Comparison of ENCODE assay signal across 9 mouse cellular contexts in the genomic region with DNA sequence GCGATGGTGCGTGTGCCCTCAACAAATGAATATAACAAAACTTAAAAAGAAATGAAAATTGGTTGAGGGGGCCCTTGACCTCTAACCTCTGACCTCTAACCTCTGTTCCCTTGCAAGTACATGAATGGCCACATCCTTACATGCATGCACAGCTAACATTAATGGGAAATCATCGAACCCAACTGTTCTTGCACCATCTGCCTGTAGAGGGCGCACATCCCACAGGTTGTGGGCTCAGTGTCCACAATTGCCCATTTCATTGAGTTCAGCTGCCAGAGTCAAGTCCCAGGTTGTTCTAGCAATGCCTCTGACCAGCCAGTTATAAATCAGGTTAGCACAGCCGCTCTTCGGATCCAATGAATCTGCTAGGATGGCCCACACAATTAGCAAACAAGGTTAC. TPM values are rescaled to one million over a fixed set of nuclear protein-coding genes. Genes with fewer than 3 reads are reported as not detected.
DNase-seq lines count a peak whose midpoint lies in the region; ATAC-seq and TF ChIP-seq lines count a peak whose summit lies in the region.
"Had no signal": no experiment of that assay in that cellular context is flagged by ENCODE, and none has a peak within 500 bp of the region (broad histone marks: within the 10 kb centered on the region; RNA-seq: fewer than 3 reads in every experiment).

No protein-coding gene starts in this region.

- no peaks in the 10 kb centered on the region for H3K36me3 ChIP-seq in forebrain, embryonic 14.5 days (ENCODE audit: control insufficient read depth, insufficient read depth, low read length)
- no peaks in the 10 kb centered on the region for H3K36me3 ChIP-seq in forebrain, embryonic 15.5 days
- no peaks in the 10 kb centered on the region for H3K36me3 ChIP-seq in ES-Bruce4 (ENCODE audit: control insufficient read depth, insufficient read depth, low read length, poor library complexity, severe bottlenecking)
- H3K36me3 ChIP-seq: liver, embryonic 15.5 days had no signal

- intact Hi-C loops in gastrocnemius, adult 2 months (cut with DNase I), result loop anchor here (2.0 kb wide), 1 partner anchor 29 kb away; no protein-coding TSS in a partner anchor

- TF ChIP-seq POLR2A in ES-Bruce4 (IDR thresholded peaks at IDR 0.05; ENCODE audit: insufficient read depth, low read length), result no peak

- no peaks in the 10 kb centered on the region for H3K9me3 ChIP-seq in forebrain, embryonic 14.5 days (replicated peaks; ENCODE audit: control insufficient read depth, low read length)
- H3K9me3 ChIP-seq in forebrain, embryonic 15.5 days, result no peaks in the 10 kb centered on the region
- H3K9me3 ChIP-seq in ES-Bruce4 (replicated peaks; ENCODE audit: control insufficient read depth, insufficient read depth, low read length, poor library complexity, severe bottlenecking), result no peaks in the 10 kb centered on the region
- H3K9me3 ChIP-seq: liver, embryonic 15.5 days had no signal

- WGBS in forebrain, embryonic 14.5 days, result 37% methylated on average over 6 of the region's 6 CpGs
- 36% methylated on average over 6 of the region's 6 CpGs for WGBS in forebrain, embryonic 15.5 days

- DNase-seq in forebrain, embryonic 14.5 days (ENCODE audit: low spot score), result peak; percentile 83
- peak; percentile 81 for DNase-seq in cerebellum, adult 11-12 months
- DNase-seq in gastrocnemius, adult 2 months, result peak; percentile 77
- peak; percentile 65 to 78 for DNase-seq in layer of hippocampus, adult 8-10 months (ENCODE audit: low spot score in 2 of 2)
- DNase-seq in lung, postnatal 36 days, result peak; percentile 89
- DNase-seq in spleen, postnatal 10 days (ENCODE audit: low spot score in 2 of 2), result peak; percentile 81 to 88

- no peak overlapping the region for H3K9ac ChIP-seq in forebrain, embryonic 14.5 days (ENCODE audit: low read length)
- H3K9ac ChIP-seq in forebrain, embryonic 15.5 days (replicated peaks), result no peak overlapping the region
- no peak overlapping the region for H3K9ac ChIP-seq in ES-Bruce4 (ENCODE audit: low read depth, poor library complexity, severe bottlenecking)
- H3K9ac ChIP-seq: liver, embryonic 15.5 days had no signal

- no peak for TF ChIP-seq EP300 in ES-Bruce4 (IDR thresholded peaks at IDR 0.05; ENCODE audit: insufficient read depth, low read depth, low read length)

- no peaks in the 10 kb centered on the region for H3K27me3 ChIP-seq in forebrain, embryonic 14.5 days (replicated peaks; ENCODE audit: control insufficient read depth, insufficient read depth, low read length)
- no peaks in the 10 kb centered on the region for H3K27me3 ChIP-seq in forebrain, embryonic 15.5 days
- no peaks in the 10 kb centered on the region for H3K27me3 ChIP-seq in ES-Bruce4 (ENCODE audit: control insufficient read depth, insufficient read depth, low read length, poor library complexity, severe bottlenecking)
- H3K27me3 ChIP-seq: liver, embryonic 15.5 days had no signal

- no peak for ATAC-seq in forebrain, embryonic 14.5 days
- ATAC-seq in forebrain, embryonic 15.5 days (replicated peaks), result no peak

- no peak overlapping the region for H3K4me3 ChIP-seq in forebrain, embryonic 14.5 days (ENCODE audit: low read depth, low read length)
- no peak overlapping the region for H3K4me3 ChIP-seq in forebrain, embryonic 15.5 days
- H3K4me3 ChIP-seq in ES-Bruce4 (ENCODE audit: low read depth, low read length), result no peak overlapping the region
- H3K4me3 ChIP-seq in gastrocnemius, adult 2 months, result no peak overlapping the region
- H3K4me3 ChIP-seq: liver, embryonic 15.5 days had no signal

- H3K4me1 ChIP-seq in forebrain, embryonic 14.5 days (ENCODE audit: control insufficient read depth, insufficient read depth, low read length), result no peaks in the 10 kb centered on the region
- H3K4me1 ChIP-seq in forebrain, embryonic 15.5 days, result peaks cover 3% of the 10 kb centered on the region; the same call in 1 of the 2 replicates
- no peaks in the 10 kb centered on the region for H3K4me1 ChIP-seq in ES-Bruce4 (ENCODE audit: control insufficient read depth, insufficient read depth, low read length)

- peak; percentile 99 for TF ChIP-seq CTCF in ES-Bruce4 (IDR thresholded peaks at IDR 0.05; ENCODE audit: low read depth, low read length)
- peak; percentile 91 for TF ChIP-seq CTCF in gastrocnemius, adult 2 months (IDR thresholded peaks at IDR 0.05)

- no peak overlapping the region for H3K4me2 ChIP-seq in forebrain, embryonic 14.5 days (ENCODE audit: low read length)
- no peak overlapping the region for H3K4me2 ChIP-seq in forebrain, embryonic 15.5 days (replicated peaks)
- H3K4me2 ChIP-seq: liver, embryonic 15.5 days had no signal

- no peak overlapping the region for H3K27ac ChIP-seq in forebrain, embryonic 14.5 days (ENCODE audit: low read depth, low read length)
- H3K27ac ChIP-seq in forebrain, embryonic 15.5 days (replicated peaks), result no peak overlapping the region
- H3K27ac ChIP-seq in ES-Bruce4 (ENCODE audit: insufficient read depth, low read length), result no peak overlapping the region
- H3K27ac ChIP-seq in gastrocnemius, adult 2 months, result no peak overlapping the region
- H3K27ac ChIP-seq: liver, embryonic 15.5 days had no signal

RNA-seq across cellular contexts. Expression of a gene that starts 4.5 kb away (rescaled TPM):
- polyA plus RNA-seq in forebrain, embryonic 14.5 days (2014; fragmentation: Nextera tagmentation; extraction: Ambion mirVana), result 34.2 and 35.0 TPM in 2 replicates
- polyA plus RNA-seq in forebrain, embryonic 15.5 days (2015; fragmentation: Nextera tagmentation; extraction: Ambion mirVana), result 41.0 and 46.1 TPM in 2 replicates
- polyA plus RNA-seq in ES-Bruce4 (2011; ENCODE audit: insufficient read depth, insufficient read length, low read depth, missing spikeins), result 170 and 173 TPM in 2 replicates
- total RNA-seq in gastrocnemius, adult 2 months (2021), result 100 to 1,000 TPM in 1 of 2 experiments, 10 to 100 TPM in 1; 90.6 to 104 TPM
- 100 to 1,000 TPM; 132 to 154 (median 139) TPM for total RNA-seq in layer of hippocampus, adult 8-10 months (2022)

RNA-seq across cellular contexts. Expression of a gene that starts 6.5 kb away (rescaled TPM):
- 17.6 and 18.2 TPM in 2 replicates for polyA plus RNA-seq in forebrain, embryonic 14.5 days (2014; fragmentation: Nextera tagmentation; extraction: Ambion mirVana)
- polyA plus RNA-seq in forebrain, embryonic 15.5 days (2015; fragmentation: Nextera tagmentation; extraction: Ambion mirVana), result 22.9 and 25.2 TPM in 2 replicates
- 9.1 and 9.6 TPM in 2 replicates for polyA plus RNA-seq in ES-Bruce4 (2011; ENCODE audit: insufficient read depth, insufficient read length, low read depth, missing spikeins)
- total RNA-seq in gastrocnemius, adult 2 months (2021), result 1 to 10 TPM; 2.6 to 3.2 TPM
- total RNA-seq in layer of hippocampus, adult 8-10 months (2022), result 10 to 100 TPM; 13.3 to 19.2 (median 14.8) TPM

RNA-seq across cellular contexts. Expression of a gene that starts 10.6 kb away (rescaled TPM):
- polyA plus RNA-seq in forebrain, embryonic 14.5 days (2014; fragmentation: Nextera tagmentation; extraction: Ambion mirVana), result not detected in 2 replicates
- not detected in 2 replicates for polyA plus RNA-seq in forebrain, embryonic 15.5 days (2015; fragmentation: Nextera tagmentation; extraction: Ambion mirVana)
- polyA plus RNA-seq in ES-Bruce4 (2011; ENCODE audit: insufficient read depth, insufficient read length, low read depth, missing spikeins), result not detected in 2 replicates
- not detected for total RNA-seq in gastrocnemius, adult 2 months (2021)
- total RNA-seq in layer of hippocampus, adult 8-10 months (2022), result under 1 TPM in 2 of 4 experiments, not detected in 2; 0.59 to 0.92 TPM

RNA-seq across cellular contexts. Expression of a gene that starts 22.5 kb away (rescaled TPM):
- polyA plus RNA-seq in forebrain, embryonic 14.5 days (2014; fragmentation: Nextera tagmentation; extraction: Ambion mirVana), result 22.0 and 31.5 TPM in 2 replicates
- 22.2 and 25.9 TPM in 2 replicates for polyA plus RNA-seq in forebrain, embryonic 15.5 days (2015; fragmentation: Nextera tagmentation; extraction: Ambion mirVana)
- polyA plus RNA-seq in ES-Bruce4 (2011; ENCODE audit: insufficient read depth, insufficient read length, low read depth, missing spikeins), result 20.4 and 24.0 TPM in 2 replicates
- total RNA-seq in gastrocnemius, adult 2 months (2021), result 100 to 1,000 TPM; 271 to 389 TPM
- total RNA-seq in layer of hippocampus, adult 8-10 months (2022), result 100 to 1,000 TPM; 386 to 493 (median 443) TPM

RNA-seq across cellular contexts. Expression of a gene that starts 26.8 kb away (rescaled TPM):
- not detected in 2 replicates for polyA plus RNA-seq in forebrain, embryonic 14.5 days (2014; fragmentation: Nextera tagmentation; extraction: Ambion mirVana)
- polyA plus RNA-seq in forebrain, embryonic 15.5 days (2015; fragmentation: Nextera tagmentation; extraction: Ambion mirVana), result not detected in 2 replicates
- polyA plus RNA-seq in ES-Bruce4 (2011; ENCODE audit: insufficient read depth, insufficient read length, low read depth, missing spikeins), result 45.2 and 48.1 TPM in 2 replicates
- not detected for total RNA-seq in gastrocnemius, adult 2 months (2021)
- not detected for total RNA-seq in layer of hippocampus, adult 8-10 months (2022)
- polyA plus RNA-seq: liver, embryonic 15.5 days had no signal
